Mouse (Mus musculus): ENCODE results near the gene Cast. TPM values are rescaled to one million over a fixed set of nuclear protein-coding genes. Genes with fewer than 3 reads are reported as not detected.
A peak's percentile ranks its signal among the peaks of the same experiment; 100 is the strongest.

Gene Cast
- polyA plus RNA-seq, 1 experiment: 2.7 TPM

- TF ChIP-seq TAL1 (IDR thresholded peaks at IDR 0.05; ENCODE audit: low read length) (no peak), GATA1 (IDR thresholded peaks at IDR 0.05; ENCODE audit: low read length) (peak; percentile 47; the same call in 1 of the 2 replicates)
- Histone ChIP-seq H3K4me3 (replicated peaks) (peak overlapping the region; percentile 37), H3K36me3 (ENCODE audit: control insufficient read depth) (peaks cover 96% of the 10 kb centered on the region), H3K4me1 (ENCODE audit: control insufficient read depth) (peaks cover 64% of the 10 kb centered on the region), H3K9me3 (ENCODE audit: control insufficient read depth, low read length) (no peaks in the 10 kb centered on the region), H3K27me3 (ENCODE audit: control insufficient read depth) (no peaks in the 10 kb centered on the region)
Observed at GRCm38 (mm10) chr13:74735834-74736233, 72.8 kb downstream of the Cast start.

GRCm38 (mm10) chr13:74733726-74734125 is 74.9 kb downstream of the Cast start:
- TF ChIP-seq TAL1 (IDR thresholded peaks at IDR 0.05; ENCODE audit: low read length) (no peak), GATA1 (IDR thresholded peaks at IDR 0.05; ENCODE audit: low read length) (no peak)
- Histone ChIP-seq H3K36me3 (ENCODE audit: control insufficient read depth) (peaks cover 92% of the 10 kb centered on the region), H3K4me3 (replicated peaks) (no peak overlapping the region), H3K9me3 (ENCODE audit: control insufficient read depth, low read length) (no peaks in the 10 kb centered on the region), H3K4me1 (ENCODE audit: control insufficient read depth) (peaks cover 61% of the 10 kb centered on the region), H3K27me3 (ENCODE audit: control insufficient read depth) (no peaks in the 10 kb centered on the region)

DNA sequence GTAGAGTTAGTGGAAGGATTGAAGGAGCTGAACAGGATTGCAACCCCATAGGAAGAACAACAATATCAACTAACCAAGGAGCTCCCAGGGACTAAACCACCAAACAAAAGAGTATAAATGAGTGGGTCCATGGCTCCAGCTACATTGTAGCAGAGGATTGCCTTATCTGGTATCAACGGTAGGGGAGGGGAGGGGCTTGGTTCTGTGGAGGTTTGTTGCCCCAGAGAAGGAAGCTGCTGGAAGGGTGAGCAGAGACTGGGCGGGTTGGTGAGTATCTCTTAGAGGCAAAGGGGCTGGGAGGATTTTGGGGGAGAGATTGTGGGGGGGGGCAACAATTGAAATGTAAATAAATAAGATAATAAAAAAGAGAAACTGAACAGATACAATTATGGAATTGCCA is 89.6 kb downstream of the Cast start:
- Histone ChIP-seq H3K9me3 (ENCODE audit: control insufficient read depth, low read length) (no peaks in the 10 kb centered on the region), H3K27me3 (ENCODE audit: control insufficient read depth) (no peaks in the 10 kb centered on the region), H3K4me3 (replicated peaks) (no peak overlapping the region), H3K36me3 (ENCODE audit: control insufficient read depth) (peaks cover 80% of the 10 kb centered on the region), H3K4me1 (ENCODE audit: control insufficient read depth) (peaks cover 5% of the 10 kb centered on the region)
- TF ChIP-seq GATA1 (IDR thresholded peaks at IDR 0.05; ENCODE audit: low read length): no peak
- TF ChIP-seq TAL1 (IDR thresholded peaks at IDR 0.05; ENCODE audit: low read length): no peak

GRCm38 (mm10) chr13:74696225-74696624 is 112.4 kb downstream of the Cast start:
- no peaks in the 10 kb centered on the region for H3K4me1 ChIP-seq (ENCODE audit: control insufficient read depth)
- H3K27me3 ChIP-seq (ENCODE audit: control insufficient read depth): no peaks in the 10 kb centered on the region
- TF ChIP-seq GATA1 (IDR thresholded peaks at IDR 0.05; ENCODE audit: low read length) (no peak), TAL1 (IDR thresholded peaks at IDR 0.05; ENCODE audit: low read length) (no peak)
- no peak overlapping the region for H3K4me3 ChIP-seq (replicated peaks)
- peaks cover 80% of the 10 kb centered on the region for H3K36me3 ChIP-seq (ENCODE audit: control insufficient read depth)
- H3K9me3 ChIP-seq (ENCODE audit: control insufficient read depth, low read length): no peaks in the 10 kb centered on the region

GRCm38 (mm10) chr13:74695497-74696193 is 113.0 kb downstream of the Cast start:
- Histone ChIP-seq H3K4me3 (replicated peaks) (no peak overlapping the region), H3K9me3 (ENCODE audit: control insufficient read depth, low read length) (no peaks in the 10 kb centered on the region), H3K4me1 (ENCODE audit: control insufficient read depth) (no peaks in the 10 kb centered on the region), H3K36me3 (ENCODE audit: control insufficient read depth) (peaks cover 78% of the 10 kb centered on the region), H3K27me3 (ENCODE audit: control insufficient read depth) (no peaks in the 10 kb centered on the region)
- TF ChIP-seq TAL1 (IDR thresholded peaks at IDR 0.05; ENCODE audit: low read length) (no peak), GATA1 (IDR thresholded peaks at IDR 0.05; ENCODE audit: low read length) (no peak)

Other genes starting within 250 kb of the Cast start
- 0.03 and 0.12 TPM in 2 replicates for gene Erap1, start 169.2 kb downstream of the Cast start, polyA plus RNA-seq (2012)